Mouse (Mus musculus) forebrain, embryonic 11.5 days (tissue): ENCODE data around the gene Vmn1r66. TPM values are rescaled to one million over a fixed set of nuclear protein-coding genes. Genes with fewer than 3 reads are reported as not detected.
"Not testable (repeated sequence)": the region's sequence is repeated elsewhere in the genome, so short reads cannot be mapped to it uniquely, and the experiment has no call there.

Experiments used
- ATAC-seq: fragments of 200-750 bp; cut with Nextera tagmentation; replicated peaks from 2 replicates; pipeline ENCODE4 v1.8.0; 2017; ENCODE audit warnings: moderate TSS enrichment; ENCODE audit not compliant: low FRiP score
- DNase-seq: peaks from one replicate; pipeline ENCODE4 v3.0.0-alpha.2; 2017; ENCODE audit warnings: low spot score
- H3K27ac ChIP-seq: fragments of 300-500 bp; sonication (generic); 2 replicates; pipeline ENCODE4 v1.5.1; 2014; ENCODE audit warnings: low read depth, low read length
- H3K27me3 ChIP-seq: fragments of 300-500 bp; sonication (generic); 2 replicates; pipeline ENCODE4 v1.6.1; 2014; ENCODE audit warnings: mild to moderate bottlenecking, low read length, mixed read lengths; ENCODE audit not compliant: control insufficient read depth, insufficient read depth
- H3K36me3 ChIP-seq: fragments of 300-500 bp; sonication (generic); 2 replicates; pipeline ENCODE4 v1.6.1; 2014; ENCODE audit warnings: mild to moderate bottlenecking, low read length, moderate library complexity, mixed read lengths; ENCODE audit not compliant: control insufficient read depth, insufficient read depth
- H3K4me1 ChIP-seq: fragments of 300-500 bp; sonication (generic); replicated peaks from 2 replicates; pipeline ENCODE4 v1.6.1; 2014; ENCODE audit warnings: low read length, mixed read lengths; ENCODE audit not compliant: control insufficient read depth, insufficient read depth
- H3K4me2 ChIP-seq: fragments of 300-500 bp; sonication (generic); 2 replicates; pipeline ENCODE4 v1.6.1; 2014; ENCODE audit warnings: low read depth, mild to moderate bottlenecking, low read length, moderate library complexity, mixed read lengths; ENCODE audit not compliant: severe bottlenecking
- H3K4me3 ChIP-seq: fragments of 300-500 bp; sonication (generic); 2 replicates; pipeline ENCODE4 v1.5.1; 2014; ENCODE audit warnings: low read depth, low read length
- H3K9ac ChIP-seq: fragments of 300-500 bp; sonication (generic); 2 replicates; pipeline ENCODE4 v1.6.1; 2014; ENCODE audit warnings: low read length
- H3K9me3 ChIP-seq: fragments of 300-500 bp; sonication (generic); 2 replicates; pipeline ENCODE4 v1.6.1; 2016; ENCODE audit warnings: low read length, mixed read lengths; ENCODE audit not compliant: control insufficient read depth
- WGBS: fragments of 180-500 bp; shearing (Covaris S2); extraction: QIAGEN DNeasy Blood & Tissue Kit; methylation state at CpG from one replicate; pipeline ENCODE4 v1.1.7; 2014; 5-methylcytosine and 5-hydroxymethylcytosine counted together
- polyA plus RNA-seq: library from polyadenylated mRNA; unstranded; fragments of >200 nt; fragmentation: Nextera tagmentation; extraction: Ambion mirVana; gene quantifications from 2 replicates; pipeline ENCODE4 v1.2.1, GENCODE M21; 2014

Gene Vmn1r66
- not detected in 2 replicates for polyA plus RNA-seq

GRCm38 (mm10) chr7:10277906-10278305, at the start of gene Vmn1r66:
Gene Vmn1r66 (minus strand): TSS chr7:10278006.
- DNase-seq (no peak), ATAC-seq (no peak)
- no peak within 1 kb of the TSS for H3K4me3 ChIP-seq
- H3K4me1 ChIP-seq: no peaks in the 10 kb centered on the region
- no peak within 1 kb of the TSS for H3K4me2 ChIP-seq
- no peak within 1 kb of the TSS for H3K9ac ChIP-seq
- no peaks in the 10 kb centered on the region for H3K27me3 ChIP-seq
- H3K27ac ChIP-seq: no peak within 1 kb of the TSS
- H3K36me3 ChIP-seq: no peaks in the 10 kb centered on the region
- H3K9me3 ChIP-seq: peaks cover under 1% of the 10 kb centered on the region; the same call in 1 of the 2 replicates

DNA sequence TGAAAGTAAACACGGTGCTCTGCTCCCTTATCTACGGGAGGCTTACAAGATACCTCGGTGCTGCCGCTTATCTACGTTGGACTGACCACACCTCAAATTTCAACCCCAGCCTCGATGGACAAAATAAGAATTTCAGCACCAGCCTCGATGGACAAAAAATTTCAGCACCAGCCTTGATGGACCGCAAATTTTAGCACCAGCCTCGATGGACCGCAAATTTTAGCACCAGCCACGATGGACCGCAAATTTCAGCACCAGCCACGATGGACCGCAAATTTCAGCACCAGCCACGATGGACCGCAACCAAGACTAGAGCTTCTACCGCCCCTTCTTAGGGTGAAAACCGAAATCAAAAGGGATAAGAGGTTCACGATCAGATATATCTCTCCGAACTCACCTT, 47.7 kb upstream of the Vmn1r66 start:
- H3K4me3 ChIP-seq, H3K4me1 ChIP-seq, ATAC-seq, DNase-seq, H3K27ac ChIP-seq, H3K4me2 ChIP-seq, H3K9ac ChIP-seq, H3K9me3 ChIP-seq, H3K27me3 ChIP-seq, H3K36me3 ChIP-seq: not testable (repeated sequence)
- 80% methylated on average over 15 of the region's 20 CpGs for WGBS

- no peaks in the 10 kb centered on the region for H3K27me3 ChIP-seq
- no peak overlapping the region for H3K27ac ChIP-seq
- H3K9me3 ChIP-seq: peaks cover 18% of the 10 kb centered on the region
- no peak for ATAC-seq
- H3K4me2 ChIP-seq: no peak overlapping the region
- no peak for DNase-seq
- H3K9ac ChIP-seq: no peak overlapping the region
- no peaks in the 10 kb centered on the region for H3K36me3 ChIP-seq
- 94% methylated on average over 13 of the region's 13 CpGs for WGBS
- no peaks in the 10 kb centered on the region for H3K4me1 ChIP-seq
- no peak overlapping the region for H3K4me3 ChIP-seq
These were observed 25.7 kb downstream of the Vmn1r66 start for GRCm38 (mm10) chr7:10252075-10252474.

DNA sequence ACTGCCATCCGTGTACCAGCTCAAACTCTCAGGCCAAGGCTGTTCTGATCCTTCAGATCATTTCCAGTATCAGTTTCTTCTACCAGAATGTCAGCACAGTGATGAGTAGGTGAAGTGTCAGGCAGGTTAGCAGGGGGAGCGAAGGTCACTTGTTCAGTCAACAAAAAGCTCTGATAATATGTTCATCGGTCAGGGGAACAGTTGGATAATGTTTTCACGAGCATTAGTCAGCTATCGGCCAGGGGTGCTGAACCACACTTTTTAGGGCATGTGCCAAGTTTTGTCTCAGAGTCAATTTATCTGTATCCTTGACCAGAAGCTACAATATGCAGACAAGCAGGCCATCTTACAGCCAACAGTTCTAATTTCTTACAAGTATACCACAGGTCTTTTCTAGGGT, 28.7 kb downstream of the Vmn1r66 start:
- 86% methylated on average over 5 of the region's 5 CpGs for WGBS
- Histone ChIP-seq H3K27me3 (no peaks in the 10 kb centered on the region), H3K9me3 (peaks cover 20% of the 10 kb centered on the region; the same call in 1 of the 2 replicates), H3K4me3 (no peak overlapping the region), H3K36me3 (no peaks in the 10 kb centered on the region), H3K4me1 (no peaks in the 10 kb centered on the region), H3K4me2 (no peak overlapping the region), H3K9ac (no peak overlapping the region), H3K27ac (no peak overlapping the region)
- ATAC-seq (no peak), DNase-seq (no peak)

Other genes with a start within 250 kb of the Vmn1r66 start
- not detected in 2 replicates for gene Vmn2r50, start 224.7 kb downstream of the Vmn1r66 start, polyA plus RNA-seq
- not detected in 2 replicates for gene Vmn2r51, start 172.3 kb downstream of the Vmn1r66 start, polyA plus RNA-seq
- gene Vmn2r52, start 101.4 kb downstream of the Vmn1r66 start, polyA plus RNA-seq: not detected in 2 replicates
- gene Vmn1r67, start 165.3 kb upstream of the Vmn1r66 start, polyA plus RNA-seq: not detected in 2 replicates
- gene Zik1, start 217.4 kb upstream of the Vmn1r66 start, polyA plus RNA-seq: 56.0 and 56.9 TPM in 2 replicates